Mouse (Mus musculus) MEL (cell line): ENCODE data around the gene Tln2.

Experiments
- CTCF ChIP-seq, 3 experiments: IDR thresholded peaks in 2 of 3; conservative IDR thresholded peaks in 1 of 3; 2 replicates each; pipeline ENCODE4 v1.5.1; 2011 to 2012; ENCODE audit warnings: low read length in 3 of 3, low read depth in 2 of 3, mild to moderate bottlenecking in 2 of 3, improper control_type of control experiment in 1 of 3, inconsistent platforms in 1 of 3, mixed read lengths in 1 of 3, moderate library complexity in 1 of 3; ENCODE audit not compliant: control insufficient read depth in 1 of 3, insufficient read depth in 1 of 3, poor library complexity in 1 of 3, severe bottlenecking in 1 of 3
- ELF1 ChIP-seq: IDR thresholded peaks from 2 replicates; pipeline ENCODE4 v1.6.1; 2014; ENCODE audit warnings: low read depth, mild to moderate bottlenecking, inconsistent platforms, low read length, improper control_type of control experiment, moderate library complexity
- EP300 ChIP-seq, 2 experiments: IDR thresholded peaks; 2 replicates each; pipeline ENCODE4 v1.6.1; 2011; ENCODE audit warnings: improper control_type of control experiment in 2 of 2, low read length in 2 of 2, low read depth in 1 of 2, mild to moderate bottlenecking in 1 of 2
- HCFC1 ChIP-seq: IDR thresholded peaks from 2 replicates; pipeline ENCODE4 v1.6.1; 2012; ENCODE audit warnings: low read depth, mild to moderate bottlenecking, inconsistent platforms, low read length, improper control_type of control experiment, moderate library complexity
- MXI1 ChIP-seq: IDR thresholded peaks from 2 replicates; pipeline ENCODE4 v1.6.1; 2011; ENCODE audit warnings: mild to moderate bottlenecking, low read depth, low read length, improper control_type of control experiment
- POLR2A ChIP-seq, 2 experiments: IDR thresholded peaks; 2 replicates each; pipeline ENCODE4 v1.6.1; 2011 to 2012; ENCODE audit warnings: low read length in 2 of 2, mild to moderate bottlenecking in 2 of 2, control low read depth in 1 of 2, improper control_type of control experiment in 1 of 2, low read depth in 1 of 2, moderate library complexity in 1 of 2; ENCODE audit not compliant: control insufficient read depth in 1 of 2, insufficient read depth in 1 of 2, poor library complexity in 1 of 2
- POLR2AphosphoS2 ChIP-seq: IDR thresholded peaks from 2 replicates; pipeline ENCODE4 v1.6.1; 2011; ENCODE audit warnings: low read length, improper control_type of control experiment
- TBP ChIP-seq: IDR thresholded peaks from 2 replicates; pipeline ENCODE4 v1.8.0; 2011; ENCODE audit warnings: low read depth, low read length, improper control_type of control experiment
- USF2 ChIP-seq, 2 experiments: IDR thresholded peaks; 2 replicates each; pipeline ENCODE4 v1.6.1; 2011 to 2012; ENCODE audit warnings: improper control_type of control experiment in 2 of 2, low read length in 2 of 2, borderline replicate concordance in 1 of 2, inconsistent platforms in 1 of 2, low read depth in 1 of 2, mild to moderate bottlenecking in 1 of 2; ENCODE audit not compliant: insufficient read depth in 1 of 2
- ZC3H11A ChIP-seq: IDR thresholded peaks from 2 replicates; pipeline ENCODE4 v1.6.1; 2012; ENCODE audit warnings: low read depth, mild to moderate bottlenecking, inconsistent platforms, low read length, improper control_type of control experiment
- ZKSCAN1 ChIP-seq: IDR thresholded peaks from 2 replicates; pipeline ENCODE4 v1.6.1; 2012; ENCODE audit warnings: low read depth, mild to moderate bottlenecking, inconsistent platforms, low read length, improper control_type of control experiment, moderate library complexity

- no peak for TF ChIP-seq CTCF (IDR thresholded peaks at IDR 0.05 in 2 of 3, conservative IDR thresholded peaks at IDR 0.05 in 1 of 3; ENCODE audit: control insufficient read depth in 1 of 3, insufficient read depth in 1 of 3, low read depth in 2 of 3, low read length in 3 of 3, poor library complexity in 1 of 3, severe bottlenecking in 1 of 3)
- no peak for TF ChIP-seq HCFC1
- no peak for TF ChIP-seq ELF1
- TF ChIP-seq TBP, result no peak
- TF ChIP-seq EP300 (IDR thresholded peaks at IDR 0.05; ENCODE audit: low read depth in 1 of 2, low read length in 2 of 2), result no peak
- TF ChIP-seq POLR2AphosphoS2, result no peak
- TF ChIP-seq USF2 (IDR thresholded peaks at IDR 0.05; ENCODE audit: borderline replicate concordance in 1 of 2, insufficient read depth in 1 of 2, low read depth in 1 of 2, low read length in 2 of 2), result no peak
- TF ChIP-seq ZKSCAN1, result no peak
- TF ChIP-seq POLR2A (IDR thresholded peaks at IDR 0.05; ENCODE audit: control insufficient read depth in 1 of 2, insufficient read depth in 1 of 2, low read depth in 1 of 2, low read length in 2 of 2, poor library complexity in 1 of 2), result no peak
- TF ChIP-seq MXI1, result no peak
- no peak for TF ChIP-seq ZC3H11A
These were observed 26.9 kb downstream of the Tln2 start for GRCm38 (mm10) chr9:67532631-67533030.
